Mouse (Mus musculus) right cerebral cortex, postnatal 36 days (tissue): ENCODE data around the gene Smyd3.

Experiments
- DNase-seq, 2 experiments: peaks; one replicate each; pipeline ENCODE4 v3.0.0; 2022; ENCODE audit warnings: low spot score in 2 of 2, mixed read lengths in 1 of 2

Gene Smyd3

DNA sequence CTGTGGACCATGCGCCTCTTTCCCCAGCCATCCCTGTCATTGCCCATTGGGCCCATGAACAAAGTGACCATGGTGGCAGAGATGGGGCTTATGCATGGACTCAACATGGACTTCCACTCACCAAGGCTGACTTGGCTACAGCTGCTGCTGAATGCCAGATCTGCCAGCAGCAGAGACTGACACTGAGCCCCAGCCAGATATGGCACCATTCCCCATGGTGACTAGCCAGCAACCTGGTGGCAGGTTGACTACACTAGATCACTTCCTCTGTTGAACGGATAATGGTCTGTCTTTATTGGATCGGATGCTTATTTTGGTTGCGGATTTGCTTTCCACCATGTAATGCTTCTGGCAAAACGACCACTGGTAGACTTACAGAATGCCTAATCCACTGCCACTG, 486.3 kb downstream of the Smyd3 start:
- DNase-seq = no peak

DNA sequence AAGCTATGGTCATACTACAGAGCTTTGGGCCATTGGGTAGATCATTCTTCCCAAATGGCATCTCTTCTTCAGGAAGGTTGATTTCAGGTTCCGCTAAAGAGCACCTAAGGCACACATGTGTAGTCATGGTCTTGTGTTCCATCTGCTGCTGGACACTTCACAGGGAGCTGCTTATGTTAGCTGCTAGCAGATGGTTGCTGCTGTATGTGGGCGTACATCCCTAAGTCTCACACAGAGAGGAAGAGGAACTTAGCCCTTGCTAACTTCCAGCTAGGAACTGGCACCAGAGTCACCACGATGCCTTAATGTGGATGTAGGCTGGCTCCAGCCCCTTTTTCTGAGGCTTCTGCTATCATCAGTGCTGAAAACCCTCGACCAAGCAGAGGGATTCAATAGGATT, 491.2 kb downstream of the Smyd3 start:
- peak; percentile 14 to 54 for DNase-seq

DNA sequence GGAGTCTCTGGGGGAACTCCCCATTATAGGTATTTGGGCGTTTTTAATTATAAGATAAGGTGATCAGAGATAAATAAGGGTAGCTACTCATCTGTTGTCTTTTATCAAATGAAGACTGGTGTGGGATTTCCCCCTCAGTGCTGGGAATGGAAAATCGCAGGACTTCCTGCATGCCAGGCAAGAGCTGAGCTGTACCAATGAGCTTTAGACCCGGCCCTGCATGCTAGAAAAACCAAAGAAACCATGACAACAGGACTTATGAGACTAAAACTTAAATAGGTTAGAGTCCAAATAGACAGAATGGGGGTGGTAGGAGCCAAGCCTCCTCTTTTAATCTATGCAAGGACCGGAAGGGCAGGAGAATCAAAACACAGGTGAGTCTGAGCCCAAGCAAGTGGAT, 492.7 kb downstream of the Smyd3 start:
- no peak for DNase-seq

DNA sequence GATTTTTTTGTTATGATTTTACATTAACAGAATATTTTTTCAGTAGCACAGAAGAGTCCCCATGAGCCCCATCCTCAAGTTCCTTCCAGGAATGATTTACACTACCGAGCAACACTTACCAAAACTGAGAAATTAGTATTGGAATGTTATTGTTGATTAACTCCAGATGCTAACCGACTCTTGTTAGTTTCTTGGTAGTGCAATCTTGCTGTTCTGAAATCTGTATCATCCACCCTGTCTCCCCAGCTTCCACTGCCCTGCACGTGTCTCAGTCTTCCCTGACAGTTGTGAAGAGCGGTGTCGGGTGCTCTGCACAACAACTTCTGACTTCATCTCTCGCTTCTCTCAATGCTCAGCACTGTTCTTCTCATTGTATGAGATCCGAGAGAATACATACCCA, 494.4 kb downstream of the Smyd3 start:
- DNase-seq = no peak

DNA sequence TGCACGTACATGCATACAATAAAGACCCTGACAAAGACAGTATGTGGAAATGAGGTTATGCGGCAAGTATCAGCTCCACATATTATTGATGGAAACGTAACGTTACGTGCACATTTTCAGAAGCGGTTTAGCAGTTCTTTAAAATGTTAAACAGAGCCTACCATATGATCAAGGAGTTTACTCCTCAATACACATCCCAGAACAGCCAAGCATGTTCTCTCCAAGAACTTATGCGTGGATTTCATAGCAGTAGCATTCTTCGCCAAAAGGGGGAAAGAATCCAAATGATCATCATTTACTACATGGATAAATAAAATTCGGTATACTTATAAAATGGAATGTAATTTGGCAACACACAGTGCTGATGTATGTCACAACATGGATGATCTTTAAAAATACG, 500.4 kb downstream of the Smyd3 start:
- no peak for DNase-seq

DNA sequence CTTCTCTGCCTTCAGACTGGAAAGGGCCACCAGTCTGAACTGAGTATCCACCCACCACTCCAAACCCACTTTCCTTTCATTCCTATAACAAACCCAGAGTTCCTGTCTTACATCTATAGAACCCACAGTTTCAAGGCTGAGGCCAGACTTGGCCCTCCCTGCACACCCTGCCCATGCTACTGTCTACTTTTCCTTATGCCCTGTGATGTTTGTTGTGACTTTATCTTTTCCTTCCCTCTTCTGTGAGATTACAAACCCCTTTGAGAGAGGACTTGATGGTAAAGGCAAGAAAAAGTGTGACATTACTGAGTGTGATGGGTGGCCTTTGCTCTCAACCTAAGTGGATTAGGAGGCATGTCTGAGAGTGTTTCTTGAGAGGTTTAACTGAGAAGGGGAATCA, 504.8 kb downstream of the Smyd3 start:
- DNase-seq = no peak

DNA sequence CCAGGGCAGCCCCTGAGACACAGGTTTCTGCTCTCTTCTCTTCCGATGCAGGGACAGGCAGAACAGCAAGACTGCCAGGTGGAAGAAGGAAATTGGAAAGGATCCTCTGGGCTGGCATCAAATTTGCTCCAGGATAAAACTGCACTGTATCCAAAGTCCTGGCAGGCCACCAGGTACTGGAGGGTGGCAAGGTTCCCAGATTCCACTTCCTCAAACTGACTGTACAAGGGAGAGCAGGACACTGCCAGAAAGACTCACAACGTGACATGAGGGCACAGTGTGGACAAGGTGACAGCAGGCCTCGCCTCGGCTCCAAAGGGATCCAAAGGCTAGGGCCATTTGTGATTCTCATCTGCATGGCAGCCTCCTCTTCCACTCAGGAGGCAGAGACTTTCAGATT, 505.6 kb downstream of the Smyd3 start:
- DNase-seq = peak; percentile 9 to 35

DNA sequence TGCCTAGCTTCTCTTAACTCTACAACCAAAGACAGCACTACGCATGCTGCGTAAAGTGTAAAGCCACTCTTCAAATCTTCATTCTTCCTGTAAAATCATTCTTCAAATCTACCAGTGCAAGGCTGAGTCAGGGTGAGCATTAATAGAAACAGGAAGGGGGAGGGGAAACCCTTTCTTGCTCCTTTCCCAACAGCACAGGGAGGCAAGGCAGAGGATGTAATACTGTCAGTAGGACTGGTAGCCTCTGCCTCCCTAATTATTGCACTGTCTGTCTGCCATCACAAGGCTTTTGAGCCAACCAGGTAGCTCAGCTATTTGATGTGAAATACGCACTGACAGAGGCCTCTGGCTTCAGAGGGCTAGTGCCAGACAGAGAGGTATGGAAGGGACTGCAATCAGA, 507.1 kb downstream of the Smyd3 start:
- DNase-seq = no peak

DNA sequence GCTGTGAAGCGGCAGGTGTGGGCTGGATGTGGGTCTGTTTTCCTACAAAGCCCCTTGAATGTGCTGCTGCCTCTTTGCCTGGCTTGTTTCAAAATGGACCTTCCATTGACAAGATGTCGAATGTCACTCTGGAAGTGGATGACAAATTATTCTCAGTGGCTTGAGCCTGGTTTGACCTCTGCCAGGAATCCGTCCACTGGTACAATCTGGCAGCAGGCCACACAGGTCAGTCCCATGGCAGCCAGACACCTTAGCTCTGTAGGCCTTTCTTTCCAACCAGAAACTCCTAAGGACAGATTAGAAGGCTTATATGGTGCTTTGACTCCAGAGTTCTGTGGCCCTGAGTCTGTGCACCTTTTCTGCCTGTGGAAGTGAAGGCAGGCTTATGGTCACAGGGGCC, 507.9 kb downstream of the Smyd3 start:
- no peak for DNase-seq

DNA sequence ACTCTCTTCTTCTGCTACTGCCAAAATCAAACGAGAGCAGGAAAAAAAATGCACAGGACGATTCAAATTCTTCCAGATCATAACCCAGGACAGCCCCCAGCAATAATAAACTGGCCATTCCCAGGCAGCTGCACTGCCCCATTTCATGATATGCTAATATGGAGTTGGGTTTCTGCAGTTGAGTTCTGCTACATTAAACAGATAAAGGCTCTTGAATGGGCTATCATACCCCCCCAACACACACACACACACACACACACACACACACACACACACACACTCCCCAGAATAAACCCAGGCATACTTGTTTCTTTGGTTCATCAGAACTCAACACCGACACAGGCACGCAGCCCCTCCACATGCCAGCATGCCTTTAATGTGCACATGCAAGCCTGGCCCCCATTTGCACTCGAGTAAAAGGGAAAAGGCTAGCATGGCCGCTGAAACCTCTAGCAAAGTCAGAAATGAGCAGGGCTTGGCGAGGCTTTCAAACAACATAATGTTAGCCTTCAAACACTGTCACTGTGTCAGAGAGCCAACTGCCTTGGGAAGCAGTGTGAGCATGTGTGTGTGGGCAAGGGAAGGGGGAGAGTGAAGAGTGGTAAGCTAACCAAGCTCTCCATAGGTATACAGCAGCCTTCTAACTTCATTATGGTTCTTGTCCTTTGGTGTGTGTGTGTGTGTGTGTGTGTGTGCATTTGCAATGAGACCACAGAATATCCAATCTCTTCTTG, 513.5 kb downstream of the Smyd3 start:
- no peak for DNase-seq

DNA sequence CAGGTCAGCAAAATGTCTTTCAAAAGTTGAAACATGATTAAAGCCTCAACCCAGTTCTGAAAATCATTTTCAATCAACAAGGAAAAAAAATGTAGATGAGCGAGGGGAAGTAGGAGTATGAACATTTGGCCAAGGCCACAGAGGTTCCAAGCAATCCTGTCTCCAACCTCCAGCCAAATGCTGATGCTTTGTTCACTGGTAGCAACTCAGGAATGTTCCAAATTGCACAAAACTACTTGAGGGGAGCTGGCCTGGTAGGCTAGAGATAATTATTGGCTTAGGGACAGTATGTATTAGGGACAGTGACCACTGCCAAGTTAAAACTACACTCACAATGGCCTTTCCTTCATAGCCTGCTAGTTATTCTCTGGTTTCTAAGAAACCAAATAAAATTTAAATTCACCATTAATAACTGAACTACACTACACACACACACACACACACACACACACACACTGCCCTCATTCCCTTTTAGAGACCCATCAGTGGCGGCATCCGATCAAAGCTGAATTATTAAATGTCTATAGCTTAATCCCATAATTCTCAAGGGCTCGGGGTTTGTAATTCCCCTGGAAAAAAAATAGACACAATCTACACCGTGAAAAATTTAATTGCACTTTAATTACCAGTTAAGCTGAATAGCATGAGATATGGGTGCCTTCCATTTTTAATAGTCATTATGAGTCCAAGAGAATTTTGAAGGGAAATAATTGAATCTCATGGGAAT, 514.3 kb downstream of the Smyd3 start:
- no peak for DNase-seq

DNA sequence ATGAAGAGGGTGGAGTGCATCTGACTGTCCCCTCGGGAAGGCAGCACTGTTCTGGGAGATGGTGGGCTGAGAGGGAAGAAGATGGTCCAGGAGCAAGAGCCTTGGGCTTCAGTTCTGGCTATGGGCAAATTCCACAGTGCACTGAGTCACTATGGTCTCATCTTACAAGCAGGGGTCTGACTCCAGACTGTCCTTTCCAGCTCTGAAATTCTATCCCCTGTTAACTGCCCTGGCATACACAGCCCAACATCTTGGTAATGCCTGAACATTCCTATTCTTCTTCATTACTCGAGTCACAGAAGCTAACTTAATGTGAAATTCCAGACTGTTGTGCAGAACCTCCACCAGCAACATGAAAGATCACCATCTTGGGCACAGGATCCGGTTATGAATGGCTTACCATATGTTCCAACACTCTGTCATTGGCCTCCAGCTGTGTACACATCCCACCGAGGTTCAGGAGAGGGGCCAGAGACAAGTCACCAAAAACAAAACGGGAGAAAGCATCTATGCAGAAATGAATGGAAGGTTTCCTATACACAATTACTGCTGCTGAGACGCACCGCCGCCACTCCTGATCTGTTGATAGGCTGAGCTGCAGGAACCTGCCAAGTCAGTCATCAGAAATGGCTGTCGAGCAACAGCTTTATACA, 517.8 kb downstream of the Smyd3 start:
- DNase-seq = no peak

DNA sequence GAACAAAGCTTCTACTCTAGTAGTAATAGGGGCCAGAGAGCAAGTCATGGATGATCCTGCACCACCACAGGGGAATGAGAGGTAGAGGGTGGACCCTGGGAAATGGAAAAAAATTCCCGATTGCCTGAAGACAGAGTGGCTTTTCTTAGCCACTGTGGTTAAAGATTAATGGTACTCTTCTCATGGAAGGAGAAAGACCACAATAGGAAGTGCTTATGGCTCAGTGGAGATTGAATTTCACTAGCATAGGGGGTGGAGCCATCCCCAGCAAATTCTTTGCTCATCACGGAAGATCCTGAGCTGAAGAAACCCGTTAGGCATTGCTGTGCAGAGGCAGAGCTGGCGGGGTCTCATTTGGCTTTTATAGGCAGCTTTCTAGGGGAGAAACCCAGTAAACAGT, 520.0 kb downstream of the Smyd3 start:
- no peak for DNase-seq

DNA sequence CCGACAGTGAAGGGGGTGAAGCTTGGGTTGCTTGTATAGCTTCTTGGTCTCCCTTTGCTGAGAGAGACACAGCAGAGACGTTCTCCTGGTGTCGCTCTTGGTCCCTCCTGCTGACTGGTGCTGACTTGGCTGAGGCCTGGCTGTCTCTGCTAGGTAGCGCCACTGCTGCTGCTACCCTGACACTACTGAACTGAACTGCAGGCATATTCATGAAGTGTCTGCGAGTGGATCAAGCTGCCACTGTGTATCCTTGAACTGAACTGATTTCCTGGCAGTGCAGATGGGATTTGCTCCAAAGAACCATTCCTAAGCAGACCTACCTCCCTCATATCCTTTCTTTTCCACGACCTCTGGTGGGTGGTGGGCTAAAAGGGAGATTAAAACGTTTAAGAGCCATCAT, 523.6 kb downstream of the Smyd3 start:
- no peak for DNase-seq

DNA sequence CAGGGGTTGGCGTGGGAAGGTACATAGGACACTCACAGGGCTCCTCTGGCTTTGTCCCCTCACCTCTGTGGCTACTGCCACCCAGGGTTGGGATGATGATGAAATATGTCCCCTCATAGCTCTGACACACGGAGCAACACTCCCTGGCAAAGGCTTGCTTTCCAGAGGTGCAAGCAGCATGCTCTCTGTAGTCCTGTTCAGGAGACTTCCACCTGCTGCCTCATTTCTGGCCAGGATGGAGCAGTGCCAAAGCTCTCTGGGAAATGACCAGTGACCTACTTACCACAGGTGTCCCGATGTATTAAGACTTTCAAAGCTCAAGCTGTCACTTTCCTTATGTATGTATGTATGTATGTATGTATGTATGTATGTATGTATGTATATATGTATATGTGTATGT, 525.3 kb downstream of the Smyd3 start:
- no peak for DNase-seq

DNA sequence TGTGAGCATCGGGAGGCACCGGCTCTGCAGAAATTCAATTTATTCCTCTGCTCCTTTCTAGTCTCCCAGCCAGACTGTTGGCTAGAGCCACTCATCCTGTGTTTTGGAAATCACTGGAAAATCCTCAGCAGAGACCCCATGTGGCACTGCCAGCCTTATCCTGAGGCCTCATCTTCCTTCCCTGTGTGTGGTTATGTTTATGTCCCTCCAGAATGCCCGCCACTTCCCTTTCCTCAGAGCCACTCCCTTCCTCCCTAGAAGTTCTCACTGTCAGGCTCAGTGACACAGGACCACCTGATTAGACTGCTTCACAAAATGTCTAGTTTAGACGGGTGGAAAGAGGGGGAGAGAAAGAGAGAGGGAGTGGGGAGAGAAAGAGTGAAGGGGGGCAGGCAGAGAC, 526.4 kb downstream of the Smyd3 start:
- DNase-seq = no peak

DNA sequence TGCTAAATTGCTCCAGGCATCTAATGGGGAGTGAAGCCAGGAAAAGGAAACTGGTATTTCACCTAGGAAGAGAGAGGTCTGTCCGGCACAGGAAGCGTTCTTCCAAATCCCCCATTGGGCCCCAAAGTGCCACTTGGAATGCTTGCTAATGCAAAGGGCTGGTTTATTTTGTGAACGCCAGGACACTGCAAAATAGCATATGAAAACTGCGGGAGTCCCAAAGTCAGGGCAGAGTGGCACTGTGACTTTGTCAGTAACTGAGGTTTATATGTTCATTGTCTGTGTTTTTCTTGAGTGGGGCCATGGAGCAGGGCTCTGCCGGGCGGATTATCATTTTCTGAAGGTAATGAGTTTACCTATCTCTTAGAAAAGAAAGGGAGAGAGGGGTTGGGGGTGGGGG, 526.8 kb downstream of the Smyd3 start:
- DNase-seq = no peak

DNA sequence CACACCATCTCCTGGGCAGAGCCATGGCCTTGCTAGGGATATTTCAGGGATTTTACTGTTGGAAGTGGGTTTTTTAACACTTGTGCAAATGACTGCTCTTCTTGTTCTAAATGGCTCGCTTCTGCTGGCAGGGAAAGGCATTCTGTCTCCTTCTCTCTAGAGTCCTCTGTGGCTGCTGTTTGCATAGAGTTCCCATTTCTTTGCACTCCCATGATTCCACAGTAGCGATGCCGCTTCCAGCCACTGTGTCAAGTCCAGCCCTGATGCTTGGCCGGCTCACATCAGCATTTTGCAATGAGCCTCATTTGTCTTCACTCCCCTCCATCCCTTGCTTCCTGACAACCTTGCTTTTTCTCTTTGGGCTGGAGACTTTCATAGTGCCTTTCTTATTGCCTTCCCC, 528.4 kb downstream of the Smyd3 start:
- no peak for DNase-seq

DNA sequence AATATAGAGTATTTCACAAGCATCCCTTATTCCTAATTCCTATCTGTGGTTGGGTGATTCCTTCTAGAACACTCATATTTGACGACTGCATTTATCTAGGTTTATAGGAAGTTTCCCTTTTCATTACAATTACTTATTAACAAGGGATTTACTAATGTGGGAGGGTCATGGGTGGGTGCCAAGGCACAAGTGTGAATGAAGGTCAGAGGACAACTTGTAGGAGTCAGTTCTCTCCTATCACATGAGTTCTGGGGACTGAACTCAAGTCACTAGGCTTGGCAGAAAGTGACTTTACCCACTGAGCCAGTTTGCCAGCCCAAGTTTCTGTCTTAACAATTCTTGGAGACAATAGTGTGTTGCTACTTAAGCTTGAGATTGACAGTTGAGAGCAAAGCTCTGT, 529.7 kb downstream of the Smyd3 start:
- no peak for DNase-seq

DNA sequence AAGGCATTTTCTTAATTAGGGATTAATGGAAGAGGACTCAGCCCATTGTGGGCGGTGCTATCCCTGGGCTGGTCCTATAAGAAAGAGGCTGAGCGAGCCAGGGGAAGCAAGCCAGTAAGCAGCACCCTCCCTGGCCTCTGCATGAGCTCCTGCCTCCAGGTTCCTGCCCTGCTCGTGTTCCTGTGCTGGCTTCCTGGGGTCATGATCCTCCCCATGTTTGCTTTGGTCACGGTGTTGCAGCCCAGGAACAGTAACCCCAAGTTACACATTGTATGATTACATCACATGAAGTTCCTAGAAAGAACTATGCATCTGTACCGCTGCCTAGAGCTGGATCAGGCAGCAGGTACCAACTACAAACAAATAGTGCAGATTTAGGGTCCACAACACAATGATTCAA, 536.2 kb downstream of the Smyd3 start:
- DNase-seq = no peak

DNA sequence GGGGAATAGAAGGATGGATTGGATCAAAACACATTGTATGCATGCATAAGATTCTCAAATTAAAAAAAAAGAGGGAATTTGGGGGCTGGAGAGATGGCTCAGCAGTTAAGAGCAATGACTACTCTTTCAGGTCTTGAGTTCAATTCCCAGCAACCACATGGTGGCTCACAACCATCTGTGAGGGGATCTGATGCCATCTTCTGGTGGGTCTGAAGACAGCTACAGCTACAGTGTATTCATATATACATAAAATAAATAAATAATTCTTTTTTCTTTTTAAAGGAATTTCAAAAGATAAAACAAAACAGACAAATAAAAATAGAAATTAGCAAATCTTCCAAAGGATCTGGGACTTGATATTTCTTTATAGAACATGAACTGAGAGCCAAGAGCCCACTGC, 537.7 kb downstream of the Smyd3 start:
- no peak for DNase-seq

DNA sequence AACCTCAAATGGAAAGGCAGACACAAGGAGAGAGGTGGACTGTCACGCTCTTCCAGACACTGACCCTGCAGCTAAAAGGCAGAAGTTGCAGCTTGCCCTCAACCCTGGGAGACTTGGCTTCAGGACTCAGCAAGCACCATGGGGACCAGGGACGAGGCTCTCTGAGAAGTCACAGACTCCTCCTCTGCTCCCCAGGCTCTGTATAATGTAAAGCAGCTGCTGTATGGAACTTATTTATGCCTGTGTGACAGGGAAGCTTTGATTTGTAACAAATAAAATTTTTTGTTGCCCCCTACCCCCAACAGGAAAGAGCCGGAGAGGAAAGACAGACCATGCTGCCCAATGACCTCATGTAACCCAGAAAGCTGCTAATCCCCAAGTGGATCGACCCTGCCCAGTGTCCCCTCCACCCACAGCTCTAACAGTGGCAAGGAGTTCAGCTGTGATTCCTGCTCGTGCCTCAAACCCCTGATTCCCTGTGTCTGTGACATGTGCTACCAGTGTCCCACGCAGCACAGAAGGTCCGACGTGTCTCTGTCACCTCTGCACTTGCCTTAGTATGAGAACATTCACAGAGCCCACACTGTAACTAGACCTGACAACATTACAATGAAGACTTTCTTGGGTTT, 539.1 kb downstream of the Smyd3 start:
- no peak for DNase-seq

DNA sequence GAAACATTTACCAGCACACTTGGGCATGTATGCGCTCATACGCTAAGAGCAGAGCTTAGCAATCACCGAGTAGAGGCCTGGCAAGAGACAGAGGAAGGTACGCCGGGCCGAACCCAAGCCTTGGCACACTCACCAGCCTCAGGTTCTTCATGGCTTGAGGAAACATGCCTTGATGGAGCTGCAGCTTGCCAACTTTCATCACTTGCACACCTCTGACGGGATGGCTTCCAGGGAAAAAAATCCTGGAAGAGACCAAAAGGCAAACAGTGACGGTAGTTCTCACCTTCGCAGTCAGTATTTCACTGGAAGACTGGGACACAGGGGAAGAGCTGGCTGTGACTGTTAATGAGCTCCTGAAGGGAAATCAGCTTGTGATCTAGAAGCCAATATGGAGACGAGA, 545.8 kb downstream of the Smyd3 start:
- no peak for DNase-seq
